Comparison of ENCODE assay signal across 34 mouse cellular contexts in genomic region chr9:42786286-42786685, GRCm38 (mm10).
"Had no signal": no experiment of that assay in that cellular context is flagged by ENCODE, and none has a peak within 500 bp of the region (broad histone marks: within the 10 kb centered on the region; RNA-seq: fewer than 3 reads in every experiment).

No protein-coding gene starts in this region.

- H3K27ac ChIP-seq: heart, embryonic 10.5 days; heart, embryonic 13.5 days; heart, embryonic 15.5 days; hindbrain, embryonic 10.5 days; hindbrain, postnatal 0 days; intestine, embryonic 15.5 days; kidney, embryonic 15.5 days; left cerebral cortex, adult 2 months had no signal

- H3K4me2 ChIP-seq: heart, embryonic 11.5 days; heart, embryonic 12.5 days; heart, embryonic 13.5 days; heart, embryonic 15.5 days; hindbrain, embryonic 12.5 days; hindbrain, embryonic 13.5 days; hindbrain, embryonic 14.5 days; hindbrain, embryonic 15.5 days; intestine, embryonic 15.5 days; kidney, embryonic 15.5 days had no signal

- H3K4me3 ChIP-seq: heart, embryonic 10.5 days; heart, embryonic 12.5 days; heart, embryonic 13.5 days; heart, embryonic 15.5 days; hindbrain, embryonic 10.5 days; hindbrain, embryonic 12.5 days; hindbrain, embryonic 13.5 days; hindbrain, embryonic 15.5 days; intestine, embryonic 15.5 days; kidney, embryonic 15.5 days; layer of hippocampus, adult 2 months; left cerebral cortex, adult 2 months had no signal

- H3K27me3 ChIP-seq: hindbrain, embryonic 12.5 days; hindbrain, embryonic 15.5 days; intestine, embryonic 15.5 days had no signal

- H3K9ac ChIP-seq: heart, embryonic 12.5 days; heart, embryonic 13.5 days; heart, embryonic 15.5 days; hindbrain, embryonic 12.5 days; hindbrain, embryonic 13.5 days; hindbrain, embryonic 14.5 days; hindbrain, embryonic 15.5 days; intestine, embryonic 15.5 days; kidney, embryonic 15.5 days had no signal

- H3K4me1 ChIP-seq: heart, embryonic 12.5 days; heart, embryonic 13.5 days; heart, embryonic 15.5 days; intestine, embryonic 15.5 days had no signal

- H3K36me3 ChIP-seq: heart, embryonic 10.5 days; heart, embryonic 12.5 days; heart, embryonic 13.5 days; heart, embryonic 15.5 days; hindbrain, embryonic 10.5 days; hindbrain, embryonic 12.5 days; hindbrain, embryonic 13.5 days; hindbrain, embryonic 15.5 days; intestine, embryonic 15.5 days; kidney, embryonic 15.5 days had no signal

- H3K9me3 ChIP-seq: heart, embryonic 10.5 days; heart, embryonic 12.5 days; heart, embryonic 13.5 days; heart, embryonic 15.5 days; hindbrain, embryonic 10.5 days; hindbrain, embryonic 12.5 days; hindbrain, embryonic 13.5 days; hindbrain, embryonic 15.5 days; intestine, embryonic 15.5 days; kidney, embryonic 15.5 days had no signal

- ATAC-seq: hindbrain, embryonic 16.5 days; hindbrain, postnatal 0 days; inflammation-experienced regulatory T-cells, adult 6 months; intestine, embryonic 15.5 days; intestine, embryonic 16.5 days; intestine, postnatal 0 days had no signal

- DNase-seq: heart, postnatal 10 days; heart, postnatal 14 days; heart, postnatal 36 days; heart, postnatal 4 days; kidney, adult 11 months; kidney, adult 18-20 months; kidney, adult 8-10 months; kidney, adult 9 months; kidney, postnatal 10 days; kidney, postnatal 14 days; kidney, postnatal 25 days; kidney, postnatal 36 days; kidney, postnatal 4 days; layer of hippocampus, adult 9-11 months; layer of hippocampus, postnatal 36 days had no signal
